Comparison of ENCODE assay signal across 8 mouse cellular contexts in genomic region chr2:85060591-85061060, GRCm38 (mm10). TPM values are rescaled to one million over a fixed set of nuclear protein-coding genes. Genes with fewer than 3 reads are reported as not detected.
DNase-seq lines count a peak whose midpoint lies in the region; ATAC-seq and TF ChIP-seq lines count a peak whose summit lies in the region.

No protein-coding gene starts in this region.

- no peak overlapping the region for H3K4me2 ChIP-seq in forebrain, embryonic 16.5 days (ENCODE audit: low read length)
- peak overlapping the region; percentile 17; the same call in 1 of the 2 replicates for H3K4me2 ChIP-seq in hindbrain, embryonic 11.5 days (replicated peaks; ENCODE audit: low read depth, low read length)
- peak overlapping the region; percentile 75 for H3K4me2 ChIP-seq in limb, embryonic 14.5 days (replicated peaks; ENCODE audit: low read depth, low read length, severe bottlenecking)
- H3K4me2 ChIP-seq in midbrain, postnatal 0 days (ENCODE audit: low read depth, low read length, poor library complexity, severe bottlenecking): peak overlapping the region; percentile 16; the same call in 1 of the 2 replicates

- H3K9me3 ChIP-seq in E14TG2a.4 (ENCODE audit: low read length): no peaks in the 10 kb centered on the region
- H3K9me3 ChIP-seq in forebrain, embryonic 16.5 days (ENCODE audit: control insufficient read depth, low read length): no peaks in the 10 kb centered on the region
- H3K9me3 ChIP-seq in hindbrain, embryonic 11.5 days (ENCODE audit: control insufficient read depth, low read length): no peaks in the 10 kb centered on the region
- no peaks in the 10 kb centered on the region for H3K9me3 ChIP-seq in limb, embryonic 14.5 days (ENCODE audit: control insufficient read depth, low read length)
- no peaks in the 10 kb centered on the region for H3K9me3 ChIP-seq in midbrain, postnatal 0 days (ENCODE audit: low read length)

- no peak for TF ChIP-seq POLR2A in limb, embryonic 14.5 days (IDR thresholded peaks at IDR 0.05; ENCODE audit: borderline replicate concordance, extremely low read depth, insufficient read depth, insufficient read length)

- H3K4me1 ChIP-seq in E14TG2a.4 (replicated peaks; ENCODE audit: low read depth, low read length): peaks cover 63% of the 10 kb centered on the region
- peaks cover 7% of the 10 kb centered on the region for H3K4me1 ChIP-seq in forebrain, embryonic 16.5 days (replicated peaks; ENCODE audit: control insufficient read depth, insufficient read depth, low read length)
- no peaks in the 10 kb centered on the region for H3K4me1 ChIP-seq in hindbrain, embryonic 11.5 days (replicated peaks; ENCODE audit: control insufficient read depth, insufficient read depth, low read length)
- peaks cover 15% of the 10 kb centered on the region for H3K4me1 ChIP-seq in limb, embryonic 14.5 days (ENCODE audit: control insufficient read depth, insufficient read depth, low read length)
- H3K4me1 ChIP-seq in midbrain, postnatal 0 days (ENCODE audit: insufficient read depth, low read length): no peaks in the 10 kb centered on the region

- 12% methylated on average over 11 of the region's 11 CpGs for WGBS in forebrain, embryonic 16.5 days
- WGBS in hindbrain, embryonic 11.5 days: 39% methylated on average over 11 of the region's 11 CpGs
- 2% methylated on average over 8 of the region's 11 CpGs for WGBS in limb, embryonic 14.5 days
- WGBS in midbrain, postnatal 0 days: 30% methylated on average over 11 of the region's 11 CpGs

- peak; percentile 88 for DNase-seq in adrenal gland, postnatal 10 days
- DNase-seq in hindbrain, embryonic 11.5 days (ENCODE audit: low spot score): no peak
- peak; percentile 67 for DNase-seq in limb, embryonic 14.5 days (ENCODE audit: low spot score)
- DNase-seq in midbrain, postnatal 0 days (ENCODE audit: low spot score): no peak
- no peak for DNase-seq in cerebellum, adult 9-11 months

- peak overlapping the region; percentile 75 for H3K4me3 ChIP-seq in E14TG2a.4 (replicated peaks; ENCODE audit: low read length)
- H3K4me3 ChIP-seq in forebrain, embryonic 16.5 days (replicated peaks; ENCODE audit: low read length): no peak overlapping the region
- no peak overlapping the region for H3K4me3 ChIP-seq in hindbrain, embryonic 11.5 days (ENCODE audit: low read depth, low read length)
- H3K4me3 ChIP-seq in limb, embryonic 14.5 days (replicated peaks; ENCODE audit: low read length): peak overlapping the region; percentile 43
- no peak overlapping the region for H3K4me3 ChIP-seq in midbrain, postnatal 0 days (ENCODE audit: low read depth, low read length)

- H3K27ac ChIP-seq in forebrain, embryonic 16.5 days (ENCODE audit: low read length): no peak overlapping the region
- no peak overlapping the region for H3K27ac ChIP-seq in hindbrain, embryonic 11.5 days (ENCODE audit: low read depth, low read length)
- peak overlapping the region; percentile 82 for H3K27ac ChIP-seq in limb, embryonic 14.5 days (replicated peaks; ENCODE audit: low read depth, low read length)
- H3K27ac ChIP-seq in midbrain, postnatal 0 days (ENCODE audit: low read depth, low read length): no peak overlapping the region

- no peaks in the 10 kb centered on the region for H3K27me3 ChIP-seq in E14TG2a.4 (ENCODE audit: insufficient read depth, low read length)
- no peaks in the 10 kb centered on the region for H3K27me3 ChIP-seq in forebrain, embryonic 16.5 days (replicated peaks; ENCODE audit: control insufficient read depth, insufficient read depth, low read length)
- H3K27me3 ChIP-seq in hindbrain, embryonic 11.5 days (ENCODE audit: control insufficient read depth, insufficient read depth, low read length): no peaks in the 10 kb centered on the region
- no peaks in the 10 kb centered on the region for H3K27me3 ChIP-seq in limb, embryonic 14.5 days (ENCODE audit: control insufficient read depth, insufficient read depth, low read length)
- H3K27me3 ChIP-seq in midbrain, postnatal 0 days (ENCODE audit: insufficient read depth, low read length): no peaks in the 10 kb centered on the region

- H3K36me3 ChIP-seq in E14TG2a.4 (ENCODE audit: insufficient read depth, low read length): peaks cover 75% of the 10 kb centered on the region
- peaks cover 24% of the 10 kb centered on the region for H3K36me3 ChIP-seq in forebrain, embryonic 16.5 days (ENCODE audit: control insufficient read depth, insufficient read depth)
- peaks cover 11% of the 10 kb centered on the region for H3K36me3 ChIP-seq in hindbrain, embryonic 11.5 days (ENCODE audit: control insufficient read depth, insufficient read depth, low read length)
- peaks cover 76% of the 10 kb centered on the region for H3K36me3 ChIP-seq in limb, embryonic 14.5 days (ENCODE audit: control insufficient read depth, insufficient read depth, low read length)
- H3K36me3 ChIP-seq in midbrain, postnatal 0 days (ENCODE audit: insufficient read depth, low read length): peaks cover 71% of the 10 kb centered on the region

- no peak overlapping the region for H3K9ac ChIP-seq in forebrain, embryonic 16.5 days (replicated peaks; ENCODE audit: low read depth, low read length)
- H3K9ac ChIP-seq in hindbrain, embryonic 11.5 days (ENCODE audit: low read depth, low read length): 0 out of 2 replicates have a peak overlapping the region, but pooled peaks have one; percentile 4
- H3K9ac ChIP-seq in limb, embryonic 14.5 days (ENCODE audit: low read depth, low read length, severe bottlenecking): peak overlapping the region; percentile 64
- H3K9ac ChIP-seq in midbrain, postnatal 0 days (replicated peaks; ENCODE audit: low read length, poor library complexity, severe bottlenecking): 0 out of 2 replicates have a peak overlapping the region, but pooled peaks have one; percentile 24

- ATAC-seq in forebrain, embryonic 16.5 days: peak; percentile 41; the same call in 1 of the 2 replicates
- peak; percentile 37; the same call in 1 of the 2 replicates for ATAC-seq in hindbrain, embryonic 11.5 days (ENCODE audit: low FRiP score)
- ATAC-seq in limb, embryonic 14.5 days (ENCODE audit: low FRiP score, low read depth): peak; percentile 83
- peak; percentile 38; the same call in 1 of the 2 replicates for ATAC-seq in midbrain, postnatal 0 days (ENCODE audit: low FRiP score)
- ATAC-seq in monocyte, adult 5-6 weeks (replicated peaks; ENCODE audit: insufficient number of reproducible peaks, low FRiP score, low TSS enrichment, poor library complexity, severe bottlenecking): no peak

- TF ChIP-seq CTCF in E14TG2a.4 (conservative IDR thresholded peaks at IDR 0.05; ENCODE audit: low read length): no peak
- no peak for TF ChIP-seq CTCF in midbrain, postnatal 0 days (IDR thresholded peaks at IDR 0.05)

RNA-seq across cellular contexts. Expression of gene Tnks1bp1, which starts 12.8 kb away (rescaled TPM):
- 100 to 1,000 TPM; 102 to 111 TPM for total RNA-seq in adrenal gland, postnatal 10 days (2021)
- 24.0 and 26.2 TPM in 2 replicates for polyA plus RNA-seq in forebrain, embryonic 16.5 days (2015; fragmentation: Nextera tagmentation; extraction: Ambion mirVana)
- polyA plus RNA-seq in hindbrain, embryonic 11.5 days (2014; fragmentation: Nextera tagmentation; extraction: Ambion mirVana): 10.4 and 11.8 TPM in 2 replicates
- polyA plus RNA-seq in limb, embryonic 14.5 days (2012; rRNA removed): 85.9 and 110 TPM in 2 replicates
- polyA plus RNA-seq in limb, embryonic 14.5 days (2014; fragmentation: Nextera tagmentation; extraction: Ambion mirVana): 16.8 and 17.0 TPM in 2 replicates
- total RNA-seq in midbrain, postnatal 0 days (2014; rRNA removed): 86.8 and 102 TPM in 2 replicates
- 18.0 and 18.8 TPM in 2 replicates for polyA plus RNA-seq in midbrain, postnatal 0 days (2015; fragmentation: Nextera tagmentation; extraction: Ambion mirVana)
- 7.1 to 18.7 TPM (median 10.0 TPM) in 3 replicates for total RNA-seq in monocyte, adult 5-6 weeks (2017)

RNA-seq across cellular contexts. Expression of gene P2rx3, which starts 23.4 kb away (rescaled TPM):
- total RNA-seq in adrenal gland, postnatal 10 days (2021): 1 to 10 TPM in 1 of 2 experiments, under 1 TPM in 1; 0.66 to 1.0 TPM
- polyA plus RNA-seq in forebrain, embryonic 16.5 days (2015; fragmentation: Nextera tagmentation; extraction: Ambion mirVana): 0.66 and 1.1 TPM in 2 replicates
- 7.1 and 11.0 TPM in 2 replicates for polyA plus RNA-seq in hindbrain, embryonic 11.5 days (2014; fragmentation: Nextera tagmentation; extraction: Ambion mirVana)
- polyA plus RNA-seq in limb, embryonic 14.5 days (2012; rRNA removed): 0.45 and 0.69 TPM in 2 replicates
- polyA plus RNA-seq in limb, embryonic 14.5 days (2014; fragmentation: Nextera tagmentation; extraction: Ambion mirVana): 0.43 and 0.81 TPM in 2 replicates
- 0.14 and 2.7 TPM in 2 replicates for total RNA-seq in midbrain, postnatal 0 days (2014; rRNA removed)
- polyA plus RNA-seq in midbrain, postnatal 0 days (2015; fragmentation: Nextera tagmentation; extraction: Ambion mirVana): 0.48 and 0.88 TPM in 2 replicates
- total RNA-seq in monocyte, adult 5-6 weeks (2017): 0.29 TPM in 1 of 3 replicates, not detected in the others

RNA-seq across cellular contexts. Expression of gene Ssrp1, which starts 23.6 kb away (rescaled TPM):
- total RNA-seq in adrenal gland, postnatal 10 days (2021): 100 to 1,000 TPM; 111 to 125 TPM
- polyA plus RNA-seq in forebrain, embryonic 16.5 days (2015; fragmentation: Nextera tagmentation; extraction: Ambion mirVana): 228 and 250 TPM in 2 replicates
- 306 and 340 TPM in 2 replicates for polyA plus RNA-seq in hindbrain, embryonic 11.5 days (2014; fragmentation: Nextera tagmentation; extraction: Ambion mirVana)
- polyA plus RNA-seq in limb, embryonic 14.5 days (2012; rRNA removed): 256 and 265 TPM in 2 replicates
- polyA plus RNA-seq in limb, embryonic 14.5 days (2014; fragmentation: Nextera tagmentation; extraction: Ambion mirVana): 242 and 263 TPM in 2 replicates
- total RNA-seq in midbrain, postnatal 0 days (2014; rRNA removed): 137 and 153 TPM in 2 replicates
- polyA plus RNA-seq in midbrain, postnatal 0 days (2015; fragmentation: Nextera tagmentation; extraction: Ambion mirVana): 123 TPM in 2 replicates
- total RNA-seq in monocyte, adult 5-6 weeks (2017): 113 to 215 TPM (median 119 TPM) in 3 replicates

Comparison
In these comparisons a context has a peak if more than half of its experiments do, and no peak if none do; other contexts are left out.
1. H3K4me3 ChIP-seq: peak in E14TG2a.4 (single experiment) and limb, embryonic 14.5 days (single experiment); none in forebrain, embryonic 16.5 days (single experiment), hindbrain, embryonic 11.5 days (single experiment) and midbrain, postnatal 0 days (single experiment).
2. DNase-seq: peak in adrenal gland, postnatal 10 days (single experiment) and limb, embryonic 14.5 days (single experiment); none in hindbrain, embryonic 11.5 days (single experiment), midbrain, postnatal 0 days (single experiment) and cerebellum, adult 9-11 months (single experiment).